Mouse (Mus musculus): ENCODE measurements around the gene Crim1.

DNA sequence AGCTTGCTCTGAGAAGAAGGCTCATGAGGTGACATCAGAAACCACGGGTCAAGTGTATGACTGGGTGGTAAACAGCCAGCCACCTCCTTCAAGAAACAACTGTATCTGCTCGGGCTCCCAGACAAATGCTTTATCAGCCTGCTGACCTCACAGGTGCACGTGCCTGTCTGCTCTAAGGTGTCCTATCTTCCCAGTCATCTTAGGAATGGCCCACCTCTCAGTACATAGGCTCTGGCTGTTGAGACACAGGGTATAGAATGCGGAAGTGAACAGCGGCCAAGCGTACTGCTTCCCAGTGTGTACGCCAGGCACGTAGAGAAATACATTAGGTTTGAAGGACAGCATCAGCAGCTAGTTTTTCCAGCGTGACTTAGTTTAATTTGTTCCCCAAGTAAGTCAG lies 106.4 kb downstream of the Crim1 start:
- TF ChIP-seq CTCF (conservative IDR thresholded peaks at IDR 0.05; ENCODE audit: insufficient read depth, insufficient read length, low read depth, low read length): no peak
- TF ChIP-seq POLR2A (IDR thresholded peaks at IDR 0.05; ENCODE audit: low read depth, low read length): no peak
